Mouse (Mus musculus) adrenal gland, postnatal 10 days (tissue): ENCODE data around the gene Zfp987. TPM values are rescaled to one million over a fixed set of nuclear protein-coding genes. Genes with fewer than 3 reads are reported as not detected.

Experiments
- DNase-seq: peaks from one replicate; pipeline ENCODE4 v3.0.0; 2021; ENCODE audit warnings: mixed read lengths
- total RNA-seq, 2 experiments: library from RNA; stranded (reverse); gene quantifications; 2 replicates each; pipeline ENCODE4 v1.2.3; 2021

Zfp987 gene
- total RNA-seq, 2 experiments from 2014 or later, result 0.09 TPM; not detected in 1

DNA sequence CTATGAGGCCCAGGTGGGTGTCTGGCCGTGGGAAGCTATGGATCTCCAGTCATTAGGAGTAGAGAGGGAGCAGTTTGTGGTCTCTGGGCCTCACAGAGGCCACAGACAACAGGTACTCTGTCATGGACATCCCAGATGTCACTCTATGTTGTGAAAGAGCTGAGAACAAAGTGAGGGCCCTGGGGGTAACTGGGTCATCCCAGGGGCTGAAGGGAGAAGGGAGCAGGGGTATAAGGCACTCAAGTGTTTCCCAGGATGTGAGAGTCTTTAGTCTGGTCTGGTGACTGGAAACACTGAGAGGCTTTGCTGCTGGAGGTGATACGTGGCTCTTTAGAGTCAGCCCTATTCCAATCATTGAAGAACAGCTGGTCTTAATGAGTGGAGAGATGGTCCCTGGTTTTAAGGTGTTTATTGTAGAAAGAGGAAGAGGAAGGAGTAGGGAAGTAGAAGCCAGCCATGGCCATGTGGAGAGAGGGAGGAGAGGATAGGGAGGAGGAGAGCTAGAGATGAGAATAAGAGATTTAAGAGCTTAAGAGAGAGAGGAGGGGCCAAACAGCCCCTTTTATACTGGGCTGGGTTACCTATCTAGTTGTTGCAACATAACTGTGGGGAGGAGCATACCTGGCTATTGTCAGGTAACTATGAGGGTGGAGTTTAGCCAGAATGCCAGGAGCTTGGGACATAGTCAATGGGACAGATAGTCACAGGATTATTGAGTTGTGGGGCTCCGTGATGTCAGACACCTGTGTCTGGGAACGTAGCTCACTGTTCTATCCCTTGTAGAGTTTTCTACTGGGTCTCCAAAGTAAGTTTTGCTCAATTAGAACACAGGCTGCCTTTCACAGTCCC is 76.5 kb downstream of the Zfp987 start:
- peak; percentile 9 for DNase-seq

Other genes with a start within 250 kb of the Zfp987 start
- gene Zfp986, start 228.5 kb upstream of the Zfp987 start, total RNA-seq, result not detected
- not detected for gene Zfp600, start 59.5 kb downstream of the Zfp987 start, total RNA-seq